8 mouse cellular contexts compared by ENCODE assay signal in the genomic region with DNA sequence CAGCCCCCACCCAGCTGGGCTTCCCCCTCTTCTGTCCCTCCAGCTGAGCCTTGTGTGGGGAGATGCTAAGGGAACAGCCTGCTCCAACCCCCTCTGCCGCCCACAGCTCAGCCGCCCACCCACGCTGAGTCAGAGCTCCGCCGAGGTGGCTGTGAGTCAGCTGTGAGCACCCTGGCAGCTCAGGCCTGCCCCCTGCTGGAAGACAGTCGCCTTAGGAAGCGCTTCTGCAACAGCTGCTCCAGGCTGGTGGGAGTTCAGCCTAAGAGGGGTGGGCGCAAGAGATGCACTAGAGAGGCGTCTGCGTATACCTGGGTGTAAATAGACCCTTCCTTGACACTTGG. TPM values are rescaled to one million over a fixed set of nuclear protein-coding genes. Genes with fewer than 3 reads are reported as not detected.
DNase-seq lines count a peak whose midpoint lies in the region; ATAC-seq lines count a peak whose summit lies in the region.

No protein-coding gene starts in this region.

- H3K27ac ChIP-seq in hindbrain, embryonic 12.5 days = no peak overlapping the region

- no peaks in the 10 kb centered on the region for H3K27me3 ChIP-seq in hindbrain, embryonic 12.5 days

- H3K4me3 ChIP-seq in hindbrain, embryonic 12.5 days = no peak overlapping the region

- peak overlapping the region; percentile 21; the same call in 1 of the 2 replicates for H3K4me2 ChIP-seq in hindbrain, embryonic 12.5 days (replicated peaks)

- peak overlapping the region; percentile 39; the same call in 1 of the 2 replicates for H3K9ac ChIP-seq in hindbrain, embryonic 12.5 days

- H3K4me1 ChIP-seq in hindbrain, embryonic 12.5 days = peaks cover 39% of the 10 kb centered on the region

- peak; percentile 88 for DNase-seq in MN1 (ENCODE audit: low spot score)
- DNase-seq in cerebellum, adult 9-11 months = peak; percentile 78
- peak; percentile 91 to 92 for DNase-seq in frontal cortex, postnatal 10 days (ENCODE audit: low spot score in 2 of 2)
- DNase-seq in layer of hippocampus, postnatal 14 days (ENCODE audit: low spot score in 2 of 2) = peak; percentile 92 to 93
- peak; percentile 94 for DNase-seq in lung, postnatal 36 days
- DNase-seq in retina, postnatal 1 day = peak; percentile 94
- peak; percentile 98 for DNase-seq in thymus, postnatal 4 days

- H3K9me3 ChIP-seq in hindbrain, embryonic 12.5 days (replicated peaks) = no peaks in the 10 kb centered on the region

- peak; percentile 58 for ATAC-seq in hindbrain, embryonic 12.5 days (ENCODE audit: low FRiP score)

- peaks cover 4% of the 10 kb centered on the region; the same call in 1 of the 2 replicates for H3K36me3 ChIP-seq in hindbrain, embryonic 12.5 days

- WGBS in hindbrain, embryonic 12.5 days = 18% methylated on average over 10 of the region's 10 CpGs

RNA-seq across cellular contexts. Expression of gene Baiap2, which starts 48.7 kb away (rescaled TPM):
- polyA plus RNA-seq in hindbrain, embryonic 12.5 days (2016; fragmentation: Nextera tagmentation; extraction: Ambion mirVana) = 10.6 TPM in 2 replicates
- 100 to 1,000 TPM; 148 TPM for total RNA-seq in layer of hippocampus, postnatal 14 days (2021)

RNA-seq across cellular contexts. Expression of gene Aatk, which starts 55.7 kb away (rescaled TPM):
- polyA plus RNA-seq in hindbrain, embryonic 12.5 days (2016; fragmentation: Nextera tagmentation; extraction: Ambion mirVana) = 12.6 and 13.5 TPM in 2 replicates
- total RNA-seq in layer of hippocampus, postnatal 14 days (2021) = 100 to 1,000 TPM; 193 to 202 TPM
